Mouse (Mus musculus) adrenal gland, postnatal 4 days (tissue): ENCODE measurements around the gene Fbxo42. TPM values are rescaled to one million over a fixed set of nuclear protein-coding genes. Genes with fewer than 3 reads are reported as not detected.

ENCODE experiments used
- DNase-seq, 2 experiments: peaks; one replicate each; pipeline ENCODE4 v3.0.0; 2021 to 2022; ENCODE audit warnings: low spot score in 2 of 2, mixed read lengths in 2 of 2
- total RNA-seq, 2 experiments: library from RNA; stranded (reverse); gene quantifications; 2 replicates each; pipeline ENCODE4 v1.2.3; 2021

Gene Fbxo42
- total RNA-seq, 2 experiments from 2014 or later: 25.3 to 25.9 TPM

DNA sequence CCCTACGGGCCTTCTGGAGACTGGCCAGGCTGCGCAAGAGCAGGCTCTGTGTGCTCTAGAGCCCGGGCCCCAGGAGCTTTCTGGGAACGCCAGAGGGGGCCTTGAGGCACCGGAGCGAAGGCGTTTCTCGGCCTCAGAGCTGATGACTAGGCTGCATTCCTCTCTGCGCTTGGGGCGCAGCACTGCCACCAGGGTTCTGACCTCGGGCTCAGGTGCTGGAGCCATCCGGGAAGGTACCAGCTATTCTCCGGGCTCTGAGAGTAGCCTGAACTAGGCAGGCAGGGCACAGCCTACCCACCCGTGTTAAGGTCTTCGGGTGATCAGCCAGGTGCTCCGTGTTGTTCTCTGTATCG lies 99.3 kb downstream of the Fbxo42 start:
- DNase-seq: no peak

DNA sequence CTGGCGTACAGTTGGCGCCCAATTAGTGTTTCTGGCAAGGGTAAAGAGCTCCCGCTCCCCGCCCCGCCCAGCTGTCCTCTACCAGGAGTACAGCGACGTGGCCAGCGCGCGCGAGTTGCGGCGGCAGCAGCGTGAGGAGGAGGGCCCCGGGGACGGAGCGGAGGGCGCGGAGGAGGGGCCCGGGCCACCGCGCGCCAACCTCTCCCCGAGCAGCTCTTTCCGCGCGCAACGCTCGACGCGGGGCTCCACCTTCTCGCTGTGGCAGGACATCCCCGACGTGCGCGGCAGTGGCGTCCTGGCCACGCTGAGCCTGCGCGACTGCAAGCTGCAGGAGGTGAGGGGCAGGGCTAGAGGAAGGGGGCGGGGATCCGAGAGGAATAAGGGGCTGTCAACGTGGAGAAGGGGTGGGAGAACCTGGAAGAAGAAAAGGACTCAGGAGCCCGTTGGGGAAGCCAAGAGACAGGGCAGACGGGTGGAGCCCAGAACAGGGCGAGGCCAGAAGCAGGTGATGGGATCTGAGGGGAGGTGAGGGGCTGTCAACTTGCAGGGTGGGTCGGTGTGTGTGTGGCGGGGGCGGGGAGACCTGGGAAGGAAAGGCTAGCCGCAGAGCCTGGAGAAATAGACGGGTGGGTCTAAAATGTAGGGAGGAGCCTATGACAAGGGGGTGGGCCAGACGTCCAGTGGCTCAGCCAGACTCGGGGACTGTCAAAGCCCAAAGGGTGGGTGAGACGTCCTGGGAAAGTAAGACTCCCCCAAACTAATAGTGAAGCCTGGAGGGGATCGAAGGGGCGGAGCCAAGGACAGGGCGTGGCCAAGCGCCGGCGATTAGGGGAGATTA lies 100.3 kb downstream of the Fbxo42 start:
- DNase-seq: no peak

- DNase-seq: no peak
Measured at GRCm38 (mm10) chr4:141248614-141248978, 100.9 kb downstream of the Fbxo42 start.

DNA sequence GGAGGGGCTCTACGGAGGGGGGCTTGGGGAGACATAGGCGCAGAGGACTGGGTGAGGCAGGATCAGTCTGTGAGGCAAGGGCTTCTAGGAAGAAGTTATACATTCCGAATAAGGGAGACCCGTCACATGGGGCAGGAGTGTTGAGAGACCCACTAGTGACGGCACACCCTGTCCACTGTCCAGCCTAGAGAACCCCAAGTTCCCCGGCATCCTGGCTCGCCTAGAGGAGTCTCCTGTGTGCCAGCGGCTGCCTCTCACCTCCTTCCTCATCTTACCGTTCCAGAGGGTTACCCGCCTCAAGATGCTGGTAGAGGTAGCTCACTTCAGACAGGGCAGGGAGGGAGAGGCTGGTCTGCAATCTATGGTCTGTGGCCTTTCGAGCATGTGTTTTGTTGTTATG lies 101.7 kb downstream of the Fbxo42 start:
- DNase-seq: no peak

DNA sequence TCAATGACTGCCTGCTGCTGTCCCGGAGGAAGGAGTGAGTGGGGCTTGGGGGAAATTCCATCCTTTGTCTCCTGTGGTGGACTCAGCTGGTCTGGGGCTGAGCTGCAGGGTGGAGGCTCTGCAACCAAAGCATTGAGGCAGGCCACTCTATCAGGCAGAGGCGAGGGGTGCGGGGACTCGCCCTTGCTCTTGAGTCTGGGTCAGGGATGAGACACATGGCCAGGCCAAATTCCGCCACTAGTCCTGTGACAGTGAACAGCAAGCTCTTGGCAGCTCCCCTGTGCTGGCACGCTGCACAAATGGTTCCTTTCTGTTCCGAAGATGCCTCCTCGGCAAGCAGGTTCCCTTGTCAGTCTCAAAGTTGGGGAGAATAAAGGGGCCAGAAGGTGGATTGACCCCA lies 103.4 kb downstream of the Fbxo42 start:
- DNase-seq: no peak

GRCm38 (mm10) chr4:141252641-141253040 lies 104.9 kb downstream of the Fbxo42 start:
- no peak for DNase-seq

Other genes starting within 250 kb of the Fbxo42 start
- gene Padi2, start 241.6 kb upstream of the Fbxo42 start, total RNA-seq: 1 to 10 TPM; 6.7 to 9.5 TPM
- 100 to 1,000 TPM; 271 to 305 TPM for gene Sdhb, start 186.7 kb upstream of the Fbxo42 start, total RNA-seq
- 10 to 100 TPM; 58.8 to 63.5 TPM for gene Atp13a2, start 161.0 kb upstream of the Fbxo42 start, total RNA-seq
- gene Mfap2, start 137.5 kb upstream of the Fbxo42 start, total RNA-seq: 100 to 1,000 TPM in 1 of 2 experiments, 10 to 100 TPM in 1; 98.0 to 106 TPM
- gene Crocc, start 87.4 kb upstream of the Fbxo42 start, total RNA-seq: 10 to 100 TPM; 16.3 to 24.0 TPM
- 10 to 100 TPM; 66.0 to 69.1 TPM for gene Necap2, start 69.6 kb upstream of the Fbxo42 start, total RNA-seq
- under 1 TPM; 0.68 to 0.81 TPM for gene Spata21, start 59.6 kb upstream of the Fbxo42 start, total RNA-seq
- 100 to 1,000 TPM; 115 to 132 TPM for gene Szrd1, start 8.1 kb upstream of the Fbxo42 start, total RNA-seq
- 1 to 10 TPM; 2.5 to 2.7 TPM for gene Rsg1, start 66.0 kb downstream of the Fbxo42 start, total RNA-seq
- 10 to 100 TPM; 37.5 to 39.2 TPM for gene Arhgef19, start 91.6 kb downstream of the Fbxo42 start, total RNA-seq
- 10 to 100 TPM; 19.0 to 21.5 TPM for gene Epha2, start 153.3 kb downstream of the Fbxo42 start, total RNA-seq
- gene Fam131c, start 220.3 kb downstream of the Fbxo42 start, total RNA-seq: 1 to 10 TPM; 1.9 to 3.0 TPM